Mouse (Mus musculus) macrophage (primary cell): ENCODE data around the gene Bglap3. TPM values are rescaled to one million over a fixed set of nuclear protein-coding genes. Genes with fewer than 3 reads are reported as not detected.
A peak's percentile ranks its signal among the peaks of the same experiment; 100 is the strongest.

Experiments
- H3K27ac ChIP-seq: fragments of 350-480 bp; formaldehyde crosslinking; 2 replicates; pipeline ENCODE4 v1.9.0; 2021
- H3K36me3 ChIP-seq: fragments of 350-480 bp; formaldehyde crosslinking; 2 replicates; pipeline ENCODE4 v1.9.0; 2021; ENCODE audit errors: inconsistent target
- H3K4me3 ChIP-seq: fragments of 350-480 bp; formaldehyde crosslinking; 2 replicates; pipeline ENCODE4 v1.9.0; 2021; ENCODE audit errors: inconsistent target
- H3K79me2 ChIP-seq: fragments of 350-480 bp; formaldehyde crosslinking; 2 replicates; pipeline ENCODE4 v1.9.0; 2021; ENCODE audit errors: inconsistent target
- WGBS: methylation state at CpG from one replicate; pipeline ENCODE4 v1.1.7; 2026; ENCODE audit warnings: inconsistent platforms; ENCODE audit not compliant: missing documents; 5-methylcytosine and 5-hydroxymethylcytosine counted together
- polyA plus RNA-seq: library from polyadenylated mRNA; stranded (reverse); fragments of 250-400 nt; gene quantifications from 3 replicates; pipeline ENCODE4 v1.2.4, GENCODE M21; 2018; ENCODE audit warnings: inconsistent platforms

Gene Bglap3
- polyA plus RNA-seq, 1 experiment from 2014 or later = not detected

GRCm38 (mm10) chr3:88335436-88336053 lies 37.0 kb downstream of the Bglap3 start:
- H3K79me2 ChIP-seq = peaks cover 34% of the 10 kb centered on the region
- peak overlapping the region; percentile 89 for H3K27ac ChIP-seq
- peak overlapping the region; percentile 91 for H3K4me3 ChIP-seq
- H3K36me3 ChIP-seq = no peaks in the 10 kb centered on the region
- under 1% methylated on average over 27 of the region's 27 CpGs for WGBS

DNA sequence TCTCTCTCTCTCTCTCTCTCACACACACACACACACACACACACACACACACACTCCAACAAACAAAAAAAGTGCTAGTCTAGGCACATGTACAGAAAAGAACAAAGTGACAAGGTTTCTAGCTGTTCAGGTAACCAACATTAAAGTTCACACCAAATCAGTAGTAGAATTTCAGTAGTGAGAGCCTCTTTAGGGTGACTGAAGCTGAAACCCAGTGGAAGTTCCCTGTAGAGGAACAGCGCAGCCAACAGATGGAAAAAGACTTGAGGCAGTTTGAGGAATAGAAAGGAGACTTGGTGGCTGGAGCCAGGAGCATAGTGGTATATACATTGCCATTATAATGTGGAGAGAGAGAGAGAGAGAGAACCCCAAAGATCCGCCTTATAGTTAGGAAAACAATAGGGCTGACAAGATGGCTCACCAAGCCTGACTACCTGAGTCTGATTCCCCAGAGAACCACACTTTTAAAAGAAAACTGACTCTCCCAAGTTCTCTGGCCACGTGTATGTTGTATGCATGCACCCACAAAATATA lies 37.6 kb downstream of the Bglap3 start:
- Histone ChIP-seq H3K4me3 (peak overlapping the region; percentile 91), H3K27ac (peak overlapping the region; percentile 89), H3K36me3 (no peaks in the 10 kb centered on the region), H3K79me2 (peaks cover 29% of the 10 kb centered on the region)
- WGBS = 12% methylated on average over 3 of the region's 3 CpGs

GRCm38 (mm10) chr3:88334029-88334658 lies 38.4 kb downstream of the Bglap3 start:
- Histone ChIP-seq H3K79me2 (peaks cover 20% of the 10 kb centered on the region), H3K36me3 (peaks cover 6% of the 10 kb centered on the region), H3K4me3 (no peak overlapping the region), H3K27ac (no peak overlapping the region)
- 92% methylated on average over 12 of the region's 12 CpGs for WGBS

DNA sequence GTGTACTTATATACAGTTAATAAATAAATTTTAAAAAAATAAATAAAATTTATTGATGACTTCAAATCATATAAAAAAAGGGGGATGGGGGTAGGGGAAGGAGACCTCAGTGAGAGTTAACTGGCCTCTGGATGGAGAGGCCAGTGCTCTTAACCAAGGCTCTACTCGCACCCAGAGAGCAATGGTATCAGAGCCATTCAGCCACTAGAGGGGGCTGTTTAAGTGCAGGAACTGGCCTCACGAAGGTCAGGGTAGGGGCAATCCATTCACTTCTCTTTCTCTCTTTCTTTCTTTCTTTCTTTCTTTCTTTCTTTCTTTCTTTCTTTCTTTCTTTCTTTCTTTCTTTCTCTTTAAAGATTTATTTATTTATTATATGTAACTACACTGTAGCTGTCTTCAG lies 41.3 kb downstream of the Bglap3 start:
- H3K79me2 ChIP-seq = peaks cover 23% of the 10 kb centered on the region

GRCm38 (mm10) chr3:88328956-88329355 lies 43.6 kb downstream of the Bglap3 start:
- H3K4me3 ChIP-seq = no peak overlapping the region
- peaks cover 39% of the 10 kb centered on the region for H3K79me2 ChIP-seq
- H3K36me3 ChIP-seq = peaks cover 25% of the 10 kb centered on the region
- WGBS = 84% methylated on average over 5 of the region's 5 CpGs
- H3K27ac ChIP-seq = no peak overlapping the region

More for the DNA sequence above, 41.3 kb downstream of the Bglap3 start:
- WGBS = 13% methylated on average over 2 of the region's 2 CpGs
- Histone ChIP-seq H3K4me3 (no peak overlapping the region), H3K36me3 (peaks cover 25% of the 10 kb centered on the region), H3K27ac (no peak overlapping the region)

GRCm38 (mm10) chr3:88324951-88325405 lies 47.6 kb downstream of the Bglap3 start, which contains the start of gene Glmp:
Gene Glmp, plus strand, starts transcription at chr3:88325023.
- H3K36me3 ChIP-seq = peaks cover 49% of the 10 kb centered on the region
- H3K79me2 ChIP-seq = peaks cover 39% of the 10 kb centered on the region
- H3K4me3 ChIP-seq = peak within 1 kb of the TSS; percentile 98
- WGBS = 2% methylated on average over 10 of the region's 10 CpGs
- H3K27ac ChIP-seq = peak within 1 kb of the TSS; percentile 91

Other genes with a start within 250 kb of the Bglap3 start
- gene Mef2d, start 230.4 kb downstream of the Bglap3 start, polyA plus RNA-seq = 37.8 to 68.1 TPM (median 46.3 TPM) in 3 replicates
- not detected in 3 replicates for gene Rhbg, start 118.0 kb downstream of the Bglap3 start, polyA plus RNA-seq
- gene Gm38392, start 85.5 kb downstream of the Bglap3 start, polyA plus RNA-seq = not detected in 3 replicates
- gene Tsacc, start 75.7 kb downstream of the Bglap3 start, polyA plus RNA-seq = 2.0 to 2.8 TPM (median 2.1 TPM) in 3 replicates
- gene Cct3, start 75.6 kb downstream of the Bglap3 start, polyA plus RNA-seq = 72.7 to 217 TPM (median 87.3 TPM) in 3 replicates
- gene Glmp, start 47.7 kb downstream of the Bglap3 start, polyA plus RNA-seq = 347 to 461 TPM (median 393 TPM) in 3 replicates
- 0.13 to 0.59 TPM (median 0.42 TPM) in 3 replicates for gene Tmem79, start 36.6 kb downstream of the Bglap3 start, polyA plus RNA-seq
- 14.9 to 23.8 TPM (median 23.6 TPM) in 3 replicates for gene Smg5, start 36.5 kb downstream of the Bglap3 start, polyA plus RNA-seq
- gene Paqr6, start 8.2 kb downstream of the Bglap3 start, polyA plus RNA-seq = not detected in 3 replicates
- gene Bglap2, start 6.0 kb upstream of the Bglap3 start, polyA plus RNA-seq = not detected in 3 replicates
- not detected in 3 replicates for gene Bglap, start 11.7 kb upstream of the Bglap3 start, polyA plus RNA-seq
- 20.9 to 38.7 TPM (median 26.5 TPM) in 3 replicates for gene Pmf1, start 37.6 kb upstream of the Bglap3 start, polyA plus RNA-seq
- 23.0 to 38.3 TPM (median 30.3 TPM) in 3 replicates for gene Slc25a44, start 52.4 kb upstream of the Bglap3 start, polyA plus RNA-seq
- 7.3 to 33.5 TPM (median 7.7 TPM) in 3 replicates for gene Sema4a, start 88.4 kb upstream of the Bglap3 start, polyA plus RNA-seq
- 96.7 to 217 TPM (median 105 TPM) in 3 replicates for gene Lmna, start 137.2 kb upstream of the Bglap3 start, polyA plus RNA-seq
- 0.08 to 0.10 TPM (median 0.10 TPM) in 3 replicates for gene Mex3a, start 159.7 kb upstream of the Bglap3 start, polyA plus RNA-seq
- not detected in 3 replicates for gene Rab25, start 175.6 kb upstream of the Bglap3 start, polyA plus RNA-seq
- gene Lamtor2, start 180.3 kb upstream of the Bglap3 start, polyA plus RNA-seq = 164 to 206 TPM (median 186 TPM) in 3 replicates
- gene Ubqln4, start 181.0 kb upstream of the Bglap3 start, polyA plus RNA-seq = 26.3 to 31.7 TPM (median 26.5 TPM) in 3 replicates
- gene Ssr2, start 203.1 kb upstream of the Bglap3 start, polyA plus RNA-seq = 108 to 122 TPM (median 113 TPM) in 3 replicates
- 83.0 to 111 TPM (median 86.2 TPM) in 3 replicates for gene Arhgef2, start 233.2 kb upstream of the Bglap3 start, polyA plus RNA-seq